Comparison of ENCODE assay signal across 8 mouse cellular contexts in genomic region chr3:95315094-95315843, GRCm38 (mm10). TPM values are rescaled to one million over a fixed set of nuclear protein-coding genes. Genes with fewer than 3 reads are reported as not detected.
DNase-seq lines count a peak whose midpoint lies in the region; ATAC-seq and TF ChIP-seq lines count a peak whose summit lies in the region.

No protein-coding gene starts in this region.

- peak overlapping the region; percentile 68 for H3K4me2 ChIP-seq in embryonic facial prominence, embryonic 14.5 days (ENCODE audit: low read depth, low read length)
- H3K4me2 ChIP-seq in kidney, embryonic 15.5 days = peak overlapping the region; percentile 87
- H3K4me2 ChIP-seq in liver, embryonic 14.5 days (ENCODE audit: low read depth) = peak overlapping the region; percentile 99
- H3K4me2 ChIP-seq in stomach, embryonic 15.5 days = peak overlapping the region; percentile 80

- TF ChIP-seq CTCF in liver, embryonic 14.5 days (IDR thresholded peaks at IDR 0.05; ENCODE audit: low read depth) = peak; percentile 70

- H3K4me1 ChIP-seq in embryonic facial prominence, embryonic 14.5 days (ENCODE audit: control insufficient read depth, insufficient read depth, low read length) = peaks cover 12% of the 10 kb centered on the region
- peaks cover 54% of the 10 kb centered on the region for H3K4me1 ChIP-seq in heart, embryonic 10.5 days
- H3K4me1 ChIP-seq in kidney, embryonic 15.5 days = peaks cover 51% of the 10 kb centered on the region
- H3K4me1 ChIP-seq in liver, embryonic 14.5 days (replicated peaks; ENCODE audit: control insufficient read depth in 2 of 2, insufficient read depth in 2 of 2, low read length in 1 of 2) = peaks cover 45 to 63% of the 10 kb centered on the region in 2 experiments
- peaks cover 26% of the 10 kb centered on the region for H3K4me1 ChIP-seq in stomach, embryonic 15.5 days

- peak overlapping the region; percentile 90 for H3K4me3 ChIP-seq in embryonic facial prominence, embryonic 14.5 days (ENCODE audit: low read depth, low read length)
- peak overlapping the region; percentile 96 for H3K4me3 ChIP-seq in heart, embryonic 10.5 days
- peak overlapping the region; percentile 80 for H3K4me3 ChIP-seq in kidney, embryonic 15.5 days (replicated peaks)
- H3K4me3 ChIP-seq in liver, embryonic 14.5 days (ENCODE audit: insufficient read depth in 1 of 2, low read depth in 2 of 2, low read length in 2 of 2) = peak overlapping the region; percentile 80 to 93
- peak overlapping the region; percentile 86 for H3K4me3 ChIP-seq in stomach, embryonic 15.5 days (replicated peaks)

- no peaks in the 10 kb centered on the region for H3K9me3 ChIP-seq in embryonic facial prominence, embryonic 14.5 days (ENCODE audit: control insufficient read depth, low read length)
- no peaks in the 10 kb centered on the region for H3K9me3 ChIP-seq in heart, embryonic 10.5 days
- no peaks in the 10 kb centered on the region for H3K9me3 ChIP-seq in kidney, embryonic 15.5 days (replicated peaks)
- no peaks in the 10 kb centered on the region for H3K9me3 ChIP-seq in liver, embryonic 14.5 days (ENCODE audit: control insufficient read depth, low read length)
- H3K9me3 ChIP-seq in stomach, embryonic 15.5 days = no peaks in the 10 kb centered on the region

- H3K9ac ChIP-seq in embryonic facial prominence, embryonic 14.5 days (ENCODE audit: low read depth, low read length) = peak overlapping the region; percentile 99
- H3K9ac ChIP-seq in kidney, embryonic 15.5 days = peak overlapping the region; percentile 95
- H3K9ac ChIP-seq in liver, embryonic 14.5 days (replicated peaks) = peak overlapping the region; percentile 97
- H3K9ac ChIP-seq in stomach, embryonic 15.5 days = peak overlapping the region; percentile 98

- ATAC-seq in embryonic facial prominence, embryonic 14.5 days (ENCODE audit: low read depth) = peak; percentile 95
- ATAC-seq in kidney, embryonic 15.5 days (replicated peaks; ENCODE audit: low FRiP score) = peak; percentile 93
- peak; percentile 87 for ATAC-seq in liver, embryonic 14.5 days (ENCODE audit: insufficient read depth)
- peak; percentile 91 for ATAC-seq in stomach, embryonic 15.5 days (ENCODE audit: insufficient read depth, low FRiP score, low read depth)

- no peaks in the 10 kb centered on the region for H3K27me3 ChIP-seq in embryonic facial prominence, embryonic 14.5 days (replicated peaks; ENCODE audit: control insufficient read depth, insufficient read depth, low read length)
- no peaks in the 10 kb centered on the region for H3K27me3 ChIP-seq in heart, embryonic 10.5 days (ENCODE audit: insufficient read depth, poor library complexity, severe bottlenecking)
- H3K27me3 ChIP-seq in kidney, embryonic 15.5 days = no peaks in the 10 kb centered on the region
- H3K27me3 ChIP-seq in liver, embryonic 14.5 days (ENCODE audit: control insufficient read depth, insufficient read depth, low read length) = no peaks in the 10 kb centered on the region
- H3K27me3 ChIP-seq in stomach, embryonic 15.5 days (replicated peaks) = no peaks in the 10 kb centered on the region

- WGBS in embryonic facial prominence, embryonic 14.5 days = under 1% methylated on average over 30 of the region's 71 CpGs
- WGBS in heart, embryonic 10.5 days = under 1% methylated on average over 71 of the region's 71 CpGs
- WGBS in kidney, embryonic 15.5 days = under 1% methylated on average over 71 of the region's 71 CpGs
- under 1% methylated on average over 64 of the region's 71 CpGs for WGBS in liver, embryonic 14.5 days (ENCODE audit: insufficient replicate concordance)
- WGBS in stomach, embryonic 15.5 days = under 1% methylated on average over 59 of the region's 71 CpGs

- peaks cover 17% of the 10 kb centered on the region for H3K36me3 ChIP-seq in embryonic facial prominence, embryonic 14.5 days (ENCODE audit: control insufficient read depth, insufficient read depth, low read length)
- H3K36me3 ChIP-seq in heart, embryonic 10.5 days = peaks cover 6% of the 10 kb centered on the region
- H3K36me3 ChIP-seq in kidney, embryonic 15.5 days = peaks cover 6% of the 10 kb centered on the region
- peaks cover 10% of the 10 kb centered on the region for H3K36me3 ChIP-seq in liver, embryonic 14.5 days (replicated peaks; ENCODE audit: control insufficient read depth, insufficient read depth, low read depth)
- H3K36me3 ChIP-seq in stomach, embryonic 15.5 days = no peaks in the 10 kb centered on the region

- H3K27ac ChIP-seq in embryonic facial prominence, embryonic 14.5 days (replicated peaks; ENCODE audit: low read depth, low read length) = peak overlapping the region; percentile 94
- H3K27ac ChIP-seq in heart, embryonic 10.5 days = peak overlapping the region; percentile 100
- peak overlapping the region; percentile 91 for H3K27ac ChIP-seq in kidney, embryonic 15.5 days
- H3K27ac ChIP-seq in liver, embryonic 14.5 days = peak overlapping the region; percentile 75
- H3K27ac ChIP-seq in stomach, embryonic 15.5 days = peak overlapping the region; percentile 94

- no peak for TF ChIP-seq EP300 in liver, embryonic 14.5 days (IDR thresholded peaks at IDR 0.05; ENCODE audit: low read depth)

- peak; percentile 93 for DNase-seq in A20 (ENCODE audit: low read depth, low spot score)
- DNase-seq in adrenal gland, postnatal 14 days = peak; percentile 98
- DNase-seq in embryonic facial prominence, embryonic 14.5 days (ENCODE audit: low spot score) = peak; percentile 94
- DNase-seq in heart, embryonic 10.5 days (ENCODE audit: low spot score) = peak; percentile 94
- peak; percentile 81 to 86 (median 82) for DNase-seq in liver, embryonic 14.5 days (ENCODE audit: low read depth in 3 of 3, low spot score in 3 of 3)
- DNase-seq in neural tube, embryonic 10.5 days (ENCODE audit: extremely low spot score, low spot score) = peak; percentile 94

RNA-seq across cellular contexts. Expression of gene Cers2, which starts 0.7 kb away (rescaled TPM):
- total RNA-seq in adrenal gland, postnatal 14 days (2021) = 181 and 196 TPM in 2 replicates
- polyA plus RNA-seq in embryonic facial prominence, embryonic 14.5 days (2014; fragmentation: Nextera tagmentation; extraction: Ambion mirVana) = 133 and 134 TPM in 2 replicates
- 147 TPM in 2 replicates for polyA plus RNA-seq in heart, embryonic 10.5 days (2016; fragmentation: Nextera tagmentation; extraction: Ambion mirVana)
- 169 and 181 TPM in 2 replicates for polyA plus RNA-seq in kidney, embryonic 15.5 days (2015; fragmentation: Nextera tagmentation; extraction: Ambion mirVana)
- polyA plus RNA-seq in liver, embryonic 14.5 days (2012; rRNA removed) = 55.1 and 63.8 TPM in 2 replicates
- 80.2 and 88.2 TPM in 2 replicates for polyA plus RNA-seq in liver, embryonic 14.5 days (2014; fragmentation: Nextera tagmentation; extraction: Ambion mirVana)
- 138 and 146 TPM in 2 replicates for polyA plus RNA-seq in stomach, embryonic 15.5 days (2015; fragmentation: Nextera tagmentation; extraction: Ambion mirVana)

RNA-seq across cellular contexts. Expression of gene Anxa9, which starts 8.3 kb away (rescaled TPM):
- 1.1 and 1.6 TPM in 2 replicates for total RNA-seq in adrenal gland, postnatal 14 days (2021)
- polyA plus RNA-seq in embryonic facial prominence, embryonic 14.5 days (2014; fragmentation: Nextera tagmentation; extraction: Ambion mirVana) = 2.8 TPM in 2 replicates
- polyA plus RNA-seq in heart, embryonic 10.5 days (2016; fragmentation: Nextera tagmentation; extraction: Ambion mirVana) = 1.6 and 2.5 TPM in 2 replicates
- 6.2 and 6.5 TPM in 2 replicates for polyA plus RNA-seq in kidney, embryonic 15.5 days (2015; fragmentation: Nextera tagmentation; extraction: Ambion mirVana)
- polyA plus RNA-seq in liver, embryonic 14.5 days (2012; rRNA removed) = 2.5 and 2.6 TPM in 2 replicates
- polyA plus RNA-seq in liver, embryonic 14.5 days (2014; fragmentation: Nextera tagmentation; extraction: Ambion mirVana) = 2.8 and 3.8 TPM in 2 replicates
- 2.3 and 3.4 TPM in 2 replicates for polyA plus RNA-seq in stomach, embryonic 15.5 days (2015; fragmentation: Nextera tagmentation; extraction: Ambion mirVana)

RNA-seq across cellular contexts. Expression of gene Prune1, which starts 33.4 kb away (rescaled TPM):
- 21.6 and 24.0 TPM in 2 replicates for total RNA-seq in adrenal gland, postnatal 14 days (2021)
- 24.2 and 24.4 TPM in 2 replicates for polyA plus RNA-seq in embryonic facial prominence, embryonic 14.5 days (2014; fragmentation: Nextera tagmentation; extraction: Ambion mirVana)
- 30.7 and 31.1 TPM in 2 replicates for polyA plus RNA-seq in heart, embryonic 10.5 days (2016; fragmentation: Nextera tagmentation; extraction: Ambion mirVana)
- polyA plus RNA-seq in kidney, embryonic 15.5 days (2015; fragmentation: Nextera tagmentation; extraction: Ambion mirVana) = 21.6 and 22.5 TPM in 2 replicates
- polyA plus RNA-seq in liver, embryonic 14.5 days (2012; rRNA removed) = 8.0 TPM in 2 replicates
- 6.8 and 7.3 TPM in 2 replicates for polyA plus RNA-seq in liver, embryonic 14.5 days (2014; fragmentation: Nextera tagmentation; extraction: Ambion mirVana)
- 16.6 and 17.3 TPM in 2 replicates for polyA plus RNA-seq in stomach, embryonic 15.5 days (2015; fragmentation: Nextera tagmentation; extraction: Ambion mirVana)

RNA-seq across cellular contexts. Expression of gene Mindy1, which starts 34.1 kb away (rescaled TPM):
- total RNA-seq in adrenal gland, postnatal 14 days (2021) = 78.9 and 104 TPM in 2 replicates
- 37.7 and 44.9 TPM in 2 replicates for polyA plus RNA-seq in embryonic facial prominence, embryonic 14.5 days (2014; fragmentation: Nextera tagmentation; extraction: Ambion mirVana)
- polyA plus RNA-seq in heart, embryonic 10.5 days (2016; fragmentation: Nextera tagmentation; extraction: Ambion mirVana) = 26.2 and 27.0 TPM in 2 replicates
- 39.2 and 46.2 TPM in 2 replicates for polyA plus RNA-seq in kidney, embryonic 15.5 days (2015; fragmentation: Nextera tagmentation; extraction: Ambion mirVana)
- polyA plus RNA-seq in liver, embryonic 14.5 days (2012; rRNA removed) = 13.2 and 13.6 TPM in 2 replicates
- 16.1 and 16.8 TPM in 2 replicates for polyA plus RNA-seq in liver, embryonic 14.5 days (2014; fragmentation: Nextera tagmentation; extraction: Ambion mirVana)
- polyA plus RNA-seq in stomach, embryonic 15.5 days (2015; fragmentation: Nextera tagmentation; extraction: Ambion mirVana) = 45.8 and 51.2 TPM in 2 replicates

RNA-seq across cellular contexts. Expression of gene Setdb1, which starts 41.7 kb away (rescaled TPM):
- 27.1 and 28.0 TPM in 2 replicates for total RNA-seq in adrenal gland, postnatal 14 days (2021)
- polyA plus RNA-seq in embryonic facial prominence, embryonic 14.5 days (2014; fragmentation: Nextera tagmentation; extraction: Ambion mirVana) = 39.3 and 44.2 TPM in 2 replicates
- 33.0 and 42.8 TPM in 2 replicates for polyA plus RNA-seq in heart, embryonic 10.5 days (2016; fragmentation: Nextera tagmentation; extraction: Ambion mirVana)
- 42.6 and 45.2 TPM in 2 replicates for polyA plus RNA-seq in kidney, embryonic 15.5 days (2015; fragmentation: Nextera tagmentation; extraction: Ambion mirVana)
- polyA plus RNA-seq in liver, embryonic 14.5 days (2012; rRNA removed) = 11.2 and 14.1 TPM in 2 replicates
- 13.4 and 15.2 TPM in 2 replicates for polyA plus RNA-seq in liver, embryonic 14.5 days (2014; fragmentation: Nextera tagmentation; extraction: Ambion mirVana)
- 29.9 and 34.1 TPM in 2 replicates for polyA plus RNA-seq in stomach, embryonic 15.5 days (2015; fragmentation: Nextera tagmentation; extraction: Ambion mirVana)

Comparison
In these comparisons a context has a peak if more than half of its experiments do, and no peak if none do; other contexts are left out.
1. Peak in every context shown above with its lines: DNase-seq, ATAC-seq, H3K4me3 ChIP-seq and H3K27ac ChIP-seq.